Mouse (Mus musculus) neural tube, embryonic 10.5 days (tissue): ENCODE data around the gene Ager.

ENCODE experiments used
- DNase-seq: peaks from one replicate; pipeline ENCODE4 v3.0.0-alpha.2; 2017; ENCODE audit warnings: low spot score; ENCODE audit errors: extremely low spot score

Gene Ager

DNA sequence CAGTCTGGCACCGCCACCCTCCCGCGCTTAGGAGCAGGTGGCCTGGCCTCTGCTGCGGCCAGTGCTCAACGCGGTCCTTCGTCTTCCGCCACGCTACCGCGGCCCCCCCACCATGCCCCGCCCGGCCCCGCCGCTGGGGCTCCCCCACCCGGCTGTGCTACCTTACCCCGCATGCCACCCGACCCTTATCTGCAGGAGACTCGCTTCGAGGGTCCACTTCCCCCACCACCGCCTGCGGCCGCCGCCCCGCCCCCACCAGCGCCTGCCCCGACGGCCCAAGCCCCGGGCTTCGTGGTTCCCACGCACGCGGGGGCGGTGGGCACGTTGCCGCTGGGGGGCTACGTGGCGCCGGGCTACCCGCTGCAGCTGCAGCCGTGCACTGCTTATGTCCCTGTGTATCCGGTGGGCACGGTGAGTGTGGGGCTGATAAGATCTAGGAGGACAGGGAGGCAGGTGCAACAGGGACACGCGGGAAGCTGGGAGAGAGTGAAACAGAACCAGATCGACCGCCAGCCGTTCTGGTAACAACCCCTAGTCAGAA is 33.2 kb downstream of the Ager start:
- no peak for DNase-seq

DNA sequence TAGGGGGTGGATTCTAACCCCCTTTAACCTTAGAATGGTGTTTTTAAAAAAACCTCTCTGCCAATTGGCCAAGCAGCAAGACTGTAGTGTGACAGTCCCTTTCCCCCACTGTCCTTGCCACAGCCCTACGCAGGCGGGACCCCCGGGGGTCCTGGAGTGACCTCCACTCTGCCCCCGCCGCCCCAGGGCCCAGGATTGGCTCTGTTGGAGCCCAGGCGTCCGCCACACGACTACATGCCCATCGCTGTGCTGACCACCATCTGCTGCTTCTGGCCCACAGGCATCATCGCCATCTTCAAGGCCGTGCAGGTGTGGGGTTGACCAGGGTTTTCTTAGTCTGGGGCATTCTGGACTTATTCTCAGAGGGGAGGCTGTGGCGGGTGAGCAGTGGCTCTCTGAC is 34.0 kb downstream of the Ager start:
- no peak for DNase-seq

DNA sequence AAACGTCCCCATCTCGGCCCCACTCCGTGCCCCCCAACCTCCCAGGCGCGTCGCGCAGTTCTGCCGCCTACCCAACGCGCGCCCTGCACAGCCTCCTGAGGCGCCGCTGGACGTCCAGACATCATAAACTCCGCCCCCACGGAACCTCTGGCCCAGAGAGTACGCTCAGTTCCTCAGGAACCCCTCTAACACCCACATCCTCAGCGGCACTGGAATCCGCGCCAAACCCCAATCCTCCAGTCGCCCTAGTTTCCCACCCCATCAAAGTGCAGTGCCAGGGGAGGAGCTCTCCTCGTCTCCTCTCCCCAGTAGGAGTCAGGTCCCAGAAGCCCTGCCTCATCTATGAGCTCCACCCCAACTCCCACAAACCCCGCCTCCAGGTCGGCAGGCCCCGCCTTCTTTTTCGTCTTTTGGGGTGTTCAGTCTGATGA is 34.6 kb downstream of the Ager start:
- peak; percentile 47 for DNase-seq

- no peak for DNase-seq
Measured at GRCm38 (mm10) chr17:34635671-34636070, 38.0 kb downstream of the Ager start.

GRCm38 (mm10) chr17:34637459-34637858 is 39.8 kb downstream of the Ager start:
- no peak for DNase-seq

DNA sequence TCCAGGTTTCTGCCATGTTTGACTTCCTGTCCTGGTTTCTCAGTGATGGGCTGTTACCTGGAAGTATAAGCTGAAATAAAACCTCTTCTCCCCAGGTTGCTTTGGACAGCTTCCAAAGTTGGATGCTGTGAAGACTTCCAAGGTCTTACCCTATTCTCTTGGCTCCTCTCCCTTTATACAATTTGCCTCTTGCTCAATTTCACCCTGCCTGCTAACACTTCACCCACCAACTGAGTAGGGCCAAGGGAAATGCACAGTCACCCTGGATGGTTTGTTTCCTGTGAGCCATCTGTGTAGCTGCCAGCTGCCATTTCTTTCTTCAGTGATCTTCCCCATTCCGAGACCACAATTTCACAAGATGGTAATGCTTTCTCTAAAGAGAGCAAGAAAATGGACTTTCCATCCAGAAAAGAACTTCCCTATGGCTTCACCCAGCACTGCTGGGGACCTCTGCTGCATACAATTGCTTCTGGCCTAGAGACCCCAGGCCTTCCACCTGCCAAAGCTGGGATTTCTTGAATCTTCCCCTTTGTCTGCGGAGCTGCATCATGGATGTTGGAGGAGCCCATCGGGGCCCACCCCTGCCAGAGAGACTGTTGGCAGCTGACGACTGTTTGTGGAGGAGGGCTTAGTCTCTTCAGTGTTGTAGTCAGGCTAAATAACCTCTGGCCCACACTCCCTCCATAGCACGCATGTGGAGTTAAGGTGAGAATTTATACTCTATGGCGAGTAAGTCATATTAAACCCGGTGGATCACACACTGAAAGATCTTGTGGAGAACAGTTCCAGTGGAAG is 42.0 kb downstream of the Ager start:
- no peak for DNase-seq

GRCm38 (mm10) chr17:34640778-34641601 is 43.3 kb downstream of the Ager start:
- peak; percentile 54 for DNase-seq

GRCm38 (mm10) chr17:34641945-34642344 is 44.3 kb downstream of the Ager start:
- DNase-seq: no peak

DNA sequence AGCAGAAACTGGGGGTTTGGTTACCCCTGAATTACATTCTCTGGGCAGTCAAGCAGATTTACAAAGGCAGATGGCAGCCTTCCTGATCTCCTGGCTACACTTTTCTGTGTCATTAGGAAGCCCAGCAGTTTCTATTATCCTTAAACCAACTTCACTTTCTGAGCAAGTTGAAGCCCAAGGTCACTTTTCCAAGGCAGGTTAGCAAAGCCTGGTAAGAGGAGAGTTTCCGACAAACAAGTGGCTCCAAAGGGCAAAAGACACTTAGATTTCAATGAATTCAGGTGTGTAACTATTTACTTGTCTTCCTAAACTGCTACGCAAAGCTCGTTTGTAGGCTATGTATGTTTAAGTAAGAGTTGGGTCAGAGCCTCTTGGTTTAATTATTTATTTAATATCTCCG is 45.7 kb downstream of the Ager start:
- DNase-seq: no peak

- DNase-seq: no peak
Measured at GRCm38 (mm10) chr17:34643944-34644343, 46.3 kb downstream of the Ager start.

DNA sequence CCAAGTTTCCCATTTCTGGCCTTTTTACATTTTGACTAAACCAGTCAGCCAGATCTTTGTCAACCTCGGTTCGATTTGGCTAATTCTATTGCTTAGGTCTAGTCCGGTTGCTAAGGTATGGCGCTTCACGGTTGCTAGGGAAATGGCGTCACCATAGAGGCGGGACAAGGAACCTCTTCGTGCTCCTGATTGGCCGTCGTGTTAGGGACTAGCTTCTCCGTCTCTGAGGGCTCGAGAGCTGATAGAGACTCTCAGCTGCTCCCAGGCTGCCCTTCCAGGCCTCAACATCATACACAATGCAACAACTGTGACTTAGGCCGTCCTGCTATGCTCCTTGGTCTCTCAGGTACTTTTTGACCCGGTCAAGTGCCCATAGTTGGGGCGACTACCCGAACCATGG is 46.9 kb downstream of the Ager start, which contains the start of gene Fkbpl:
Gene Fkbpl, plus strand, starts transcription at position 157 of the 400 bp plus-strand sequence.
- DNase-seq: peak; percentile 92

- no peak for DNase-seq
Measured at GRCm38 (mm10) chr17:34645256-34645829, 47.7 kb downstream of the Ager start.

- no peak for DNase-seq
Measured at GRCm38 (mm10) chr17:34645831-34646511, 48.3 kb downstream of the Ager start.

GRCm38 (mm10) chr17:34646906-34647787 is 49.5 kb downstream of the Ager start, which contains the start of gene Atf6b:
TSS of gene Atf6b (plus strand) at chr17:34647146.
- DNase-seq: peak; percentile 88

DNA sequence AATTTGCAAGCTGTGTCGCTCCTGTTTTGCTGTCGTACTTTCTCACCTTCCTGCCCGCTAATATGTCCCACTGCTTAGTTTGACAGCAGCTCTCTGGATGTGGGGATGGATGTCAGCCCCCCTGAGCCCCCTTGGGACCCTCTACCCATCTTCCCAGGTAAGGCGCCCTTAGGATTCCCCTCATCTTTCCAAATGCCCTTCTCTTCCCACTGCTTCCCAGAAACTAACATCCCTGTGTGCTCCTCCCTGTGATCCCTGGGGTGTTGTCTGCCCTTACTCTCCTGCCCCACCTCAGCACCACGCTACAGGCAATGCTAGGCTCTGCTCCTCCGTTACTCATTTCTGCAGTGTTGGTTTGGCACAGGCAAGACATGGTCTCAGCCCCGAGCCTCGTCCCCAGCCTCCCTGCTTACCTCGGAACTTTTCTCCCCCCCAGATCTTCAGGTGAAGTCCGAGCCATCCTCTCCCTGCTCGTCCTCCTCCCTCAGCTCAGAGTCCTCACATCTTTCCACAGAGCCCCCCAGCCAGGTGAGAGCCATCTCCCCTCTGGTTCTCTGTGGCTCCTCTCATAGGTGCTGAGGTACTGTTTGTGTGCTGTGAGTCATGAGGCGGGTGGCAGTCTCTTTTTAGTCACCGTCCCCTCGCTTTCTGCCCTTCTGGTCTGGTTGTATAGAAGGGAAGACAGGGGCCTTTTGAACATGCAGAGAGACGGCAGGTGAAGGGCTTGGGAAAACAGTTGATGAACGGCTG is 50.7 kb downstream of the Ager start:
- no peak for DNase-seq

- no peak for DNase-seq
Measured at GRCm38 (mm10) chr17:34649106-34649864, 51.6 kb downstream of the Ager start.
